Mouse (Mus musculus) spleen, postnatal 36 days (tissue): ENCODE measurements at regions not wholly inside any gene's neighbourhood (a gene's known extent, or its start where the extent isn't known, plus 50 kb on each side); places are given as distances from the start of the nearest gene placed in this dataset.
A peak's percentile ranks its signal among the peaks of the same experiment; 100 is the strongest.

Experiments used
- DNase-seq, 2 experiments: peaks; one replicate each; pipeline ENCODE4 v3.0.0; 2022; ENCODE audit warnings: low spot score in 2 of 2, mixed read lengths in 1 of 2

DNA sequence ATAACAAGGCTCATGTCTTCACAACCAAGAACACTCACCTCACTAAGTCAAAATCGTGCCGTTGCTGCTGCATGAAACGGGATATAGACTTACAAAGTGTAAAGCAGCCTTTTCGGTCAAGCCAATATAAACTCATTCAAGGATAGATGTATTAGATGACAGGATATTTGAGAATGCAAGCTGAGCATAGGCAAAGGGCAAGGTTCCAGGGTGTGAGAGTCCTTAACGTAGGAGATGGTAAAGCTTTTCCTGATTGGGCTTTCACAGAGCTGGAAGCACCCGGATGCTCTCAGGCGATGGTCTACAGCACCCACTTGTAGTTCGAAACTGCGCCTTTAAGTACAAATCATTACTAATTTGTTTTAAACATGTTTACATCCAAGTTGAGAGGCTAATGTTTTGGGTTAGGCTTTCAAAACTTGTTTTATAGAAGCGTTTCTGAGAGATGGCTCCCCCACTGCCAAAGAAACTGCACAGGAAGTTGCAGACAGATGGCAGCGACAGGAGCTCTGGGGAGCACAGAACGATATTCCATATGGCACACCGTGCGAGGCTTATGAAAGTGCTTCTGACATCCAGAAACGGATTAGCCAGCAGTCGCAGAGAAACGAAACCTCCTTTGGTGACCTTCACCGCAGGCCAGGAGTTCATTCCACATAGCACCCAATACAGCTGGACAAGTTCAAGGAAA, 54.1 kb upstream of the Rell1 start:
- no peak for DNase-seq

- no peak for DNase-seq
Observed at GRCm38 (mm10) chr5:64023324-64023650, 54.6 kb upstream of the Rell1 start.

DNA sequence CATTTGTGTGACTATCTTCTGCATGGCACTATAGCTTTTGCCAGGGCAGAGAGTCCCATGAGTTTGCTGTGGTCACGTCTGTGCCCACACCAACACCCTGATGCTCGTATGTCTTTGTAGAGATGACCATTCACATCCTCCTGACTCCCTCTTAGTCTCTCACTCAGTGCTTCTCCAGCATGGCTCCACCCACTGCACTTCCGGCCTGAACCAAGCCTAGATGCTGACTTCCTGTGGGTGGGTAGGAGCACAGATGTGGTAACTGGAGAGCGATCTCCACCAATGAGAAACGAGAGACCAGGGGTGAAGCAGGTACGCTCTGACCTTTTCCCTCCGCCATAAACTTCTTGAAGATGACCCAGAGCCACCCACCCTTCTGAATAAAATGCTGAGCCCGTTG, 55.7 kb upstream of the Rell1 start:
- peak; percentile 52 to 61 for DNase-seq

GRCm38 (mm10) chr5:64027733-64028132, 59.0 kb upstream of the Rell1 start:
- no peak for DNase-seq

- DNase-seq: peak; percentile 64 to 65
Observed at GRCm38 (mm10) chr5:64029622-64030145, 61.0 kb upstream of the Rell1 start.

DNA sequence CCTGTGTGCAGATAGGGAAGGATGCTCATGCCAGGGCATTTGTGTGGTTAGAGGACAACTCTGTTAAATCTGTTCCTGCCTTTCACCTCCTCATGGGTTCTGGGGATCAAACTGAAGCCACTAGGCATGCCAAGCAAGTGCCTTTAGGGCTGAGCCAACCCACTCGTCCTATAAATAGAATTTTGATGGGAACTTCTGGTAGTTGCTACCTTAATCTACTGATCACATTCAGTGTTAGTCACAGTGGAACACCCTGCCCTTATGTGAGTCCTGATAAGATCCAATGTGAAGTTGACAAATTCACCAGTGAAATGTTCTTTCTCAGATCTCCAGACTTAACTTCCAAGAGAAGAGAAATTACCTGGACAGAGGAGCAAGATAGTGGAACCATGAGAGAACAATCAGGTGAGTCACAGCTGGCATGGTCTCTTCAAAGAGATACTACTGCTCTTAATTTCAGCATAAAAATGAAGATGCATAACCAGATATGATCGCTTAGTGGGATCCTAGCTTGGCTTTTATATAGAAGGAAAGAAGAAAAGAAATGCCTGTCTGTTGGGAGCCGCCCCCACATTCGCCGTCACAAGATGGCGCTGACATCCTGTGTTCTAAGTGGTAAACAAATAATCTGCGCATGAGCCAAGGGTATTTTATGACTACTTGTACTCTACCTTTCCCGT, 61.7 kb upstream of the Rell1 start:
- peak; percentile 19 to 51 for DNase-seq

GRCm38 (mm10) chr5:64038394-64038793, 54.4 kb upstream of the Pgm2 start:
- DNase-seq: no peak

- DNase-seq: peak; percentile 80 to 84
Observed at GRCm38 (mm10) chr5:64040676-64041075, 52.1 kb upstream of the Pgm2 start.
